Mouse (Mus musculus) layer of hippocampus, postnatal 36 days (tissue): Measurements from ENCODE around the gene Clta. TPM values are rescaled to one million over a fixed set of nuclear protein-coding genes. Genes with fewer than 3 reads are reported as not detected.

Experiments
- DNase-seq, 2 experiments: peaks; one replicate each; pipeline ENCODE4 v3.0.0; 2022
- total RNA-seq, 2 experiments: library from RNA; stranded (reverse); gene quantifications; 2 replicates each; pipeline ENCODE4 v1.2.3; 2021

Clta gene
- total RNA-seq, 2 experiments from 2014 or later: 280 to 304 TPM

- DNase-seq: no peak
Observed at GRCm38 (mm10) chr4:43980236-43980635, 24.0 kb upstream of the Clta start.

GRCm38 (mm10) chr4:43980846-43981245 lies 23.4 kb upstream of the Clta start:
- DNase-seq: no peak

- no peak for DNase-seq
Observed at GRCm38 (mm10) chr4:43981251-43981650, 23.0 kb upstream of the Clta start.

- DNase-seq: peak; percentile 90 to 91
Observed at GRCm38 (mm10) chr4:43982053-43982732, 22.1 kb upstream of the Clta start.

GRCm38 (mm10) chr4:43983181-43983580 lies 21.1 kb upstream of the Clta start, which contains the start of gene Ccin:
Gene Ccin (plus strand): TSS chr4:43983483.
- DNase-seq: no peak

GRCm38 (mm10) chr4:43983756-43984155 lies 20.5 kb upstream of the Clta start:
- no peak for DNase-seq

- DNase-seq: no peak
Observed at GRCm38 (mm10) chr4:43984326-43984725, 19.9 kb upstream of the Clta start.

GRCm38 (mm10) chr4:43988976-43989375 lies 15.3 kb upstream of the Clta start:
- no peak for DNase-seq

GRCm38 (mm10) chr4:43993072-43993471 lies 11.2 kb upstream of the Clta start:
- no peak for DNase-seq

GRCm38 (mm10) chr4:43994342-43994741 lies 9.9 kb upstream of the Clta start:
- no peak for DNase-seq

GRCm38 (mm10) chr4:44003622-44004021 lies 630 bp upstream of the Clta start:
- DNase-seq: no peak

GRCm38 (mm10) chr4:44004623-44005409 lies 564 bp downstream of the Clta start:
- no peak for DNase-seq

- DNase-seq: no peak
Observed at GRCm38 (mm10) chr4:44010176-44010575, 5.9 kb downstream of the Clta start.

- no peak for DNase-seq
Observed at GRCm38 (mm10) chr4:44010893-44011292, 6.6 kb downstream of the Clta start.

GRCm38 (mm10) chr4:44011799-44012198 lies 7.5 kb downstream of the Clta start:
- DNase-seq: no peak

GRCm38 (mm10) chr4:44012376-44013367 lies 8.4 kb downstream of the Clta start:
- peak; percentile 93 for DNase-seq

GRCm38 (mm10) chr4:44013391-44014070 lies 9.3 kb downstream of the Clta start:
- DNase-seq: no peak

- DNase-seq: no peak
Observed at GRCm38 (mm10) chr4:44016071-44016470, 11.8 kb downstream of the Clta start.

- no peak for DNase-seq
Observed at GRCm38 (mm10) chr4:44016791-44017190, 12.5 kb downstream of the Clta start.

- DNase-seq: no peak
Observed at GRCm38 (mm10) chr4:44022323-44022722, 18.1 kb downstream of the Clta start.

- DNase-seq: no peak
Observed at GRCm38 (mm10) chr4:44022766-44023165, 18.5 kb downstream of the Clta start.

- DNase-seq: no peak
Observed at GRCm38 (mm10) chr4:44023681-44024080, 19.4 kb downstream of the Clta start.
